Mouse (Mus musculus) thymus, adult 18-20 months (tissue): ENCODE results near the gene Tmem72.
A peak's percentile ranks its signal among the peaks of the same experiment; 100 is the strongest.

Experiments
- DNase-seq, 2 experiments: peaks; one replicate each; pipeline ENCODE4 v3.0.0; 2022; ENCODE audit warnings: mixed read lengths in 2 of 2

The Tmem72 gene

GRCm38 (mm10) chr6:116716666-116717065 is at the start of gene Tmem72:
Gene Tmem72, minus strand, starts transcription at chr6:116716913.
- no peak for DNase-seq

GRCm38 (mm10) chr6:116764524-116764923 is 47.8 kb upstream of the Tmem72 start:
- no peak for DNase-seq

GRCm38 (mm10) chr6:116762333-116762732 is 45.6 kb upstream of the Tmem72 start:
- DNase-seq, result no peak

- DNase-seq, result no peak
Measured at GRCm38 (mm10) chr6:116760181-116760580, 43.5 kb upstream of the Tmem72 start.

- no peak for DNase-seq
Measured at GRCm38 (mm10) chr6:116756364-116756763, 39.7 kb upstream of the Tmem72 start.

- DNase-seq, result no peak
Measured at GRCm38 (mm10) chr6:116738046-116738445, 21.3 kb upstream of the Tmem72 start.

- no peak for DNase-seq
Measured at GRCm38 (mm10) chr6:116735361-116735760, 18.6 kb upstream of the Tmem72 start.

GRCm38 (mm10) chr6:116733577-116733976 is 16.9 kb upstream of the Tmem72 start:
- no peak for DNase-seq

GRCm38 (mm10) chr6:116724489-116725160 is 7.9 kb upstream of the Tmem72 start:
- DNase-seq, result no peak

GRCm38 (mm10) chr6:116718920-116719319 is 2.2 kb upstream of the Tmem72 start:
- DNase-seq, result no peak

- no peak for DNase-seq
Measured at GRCm38 (mm10) chr6:116718361-116718760, 1.6 kb upstream of the Tmem72 start.

- no peak for DNase-seq
Measured at GRCm38 (mm10) chr6:116717851-116718250, 1.1 kb upstream of the Tmem72 start.

- no peak for DNase-seq
Measured at GRCm38 (mm10) chr6:116715166-116715565, 1.5 kb downstream of the Tmem72 start.

GRCm38 (mm10) chr6:116714576-116714975 is 2.1 kb downstream of the Tmem72 start:
- no peak for DNase-seq

GRCm38 (mm10) chr6:116713966-116714365 is 2.7 kb downstream of the Tmem72 start:
- DNase-seq, result no peak

- DNase-seq, result no peak
Measured at GRCm38 (mm10) chr6:116712503-116712902, 4.2 kb downstream of the Tmem72 start.

- no peak for DNase-seq
Measured at GRCm38 (mm10) chr6:116712062-116712461, 4.7 kb downstream of the Tmem72 start.

GRCm38 (mm10) chr6:116704320-116704719 is 12.4 kb downstream of the Tmem72 start:
- no peak for DNase-seq

- no peak for DNase-seq
Measured at GRCm38 (mm10) chr6:116700821-116701220, 15.9 kb downstream of the Tmem72 start.

GRCm38 (mm10) chr6:116697896-116698425 is 18.8 kb downstream of the Tmem72 start:
- DNase-seq, result no peak

GRCm38 (mm10) chr6:116697413-116697812 is 19.3 kb downstream of the Tmem72 start:
- no peak for DNase-seq

GRCm38 (mm10) chr6:116694346-116694745 is 22.4 kb downstream of the Tmem72 start:
- DNase-seq, result no peak

GRCm38 (mm10) chr6:116693639-116694038 is 23.1 kb downstream of the Tmem72 start:
- no peak for DNase-seq

GRCm38 (mm10) chr6:116682317-116682716 is 34.4 kb downstream of the Tmem72 start:
- peak; percentile 28 to 31 for DNase-seq
